Mouse (Mus musculus) forebrain, embryonic 10.5 days (tissue): ENCODE measurements around the gene Hmcn1. TPM values are rescaled to one million over a fixed set of nuclear protein-coding genes. Genes with fewer than 3 reads are reported as not detected.

Experiments
- DNase-seq: peaks from one replicate; pipeline ENCODE4 v3.0.0-alpha.2; 2017; ENCODE audit warnings: low spot score; ENCODE audit errors: extremely low spot score
- H3K27ac ChIP-seq: fragments of 300-500 bp; sonication (generic); 2 replicates; pipeline ENCODE4 v1.5.1; 2016; ENCODE audit warnings: mild to moderate bottlenecking
- H3K27me3 ChIP-seq: fragments of 300-500 bp; sonication (generic); 2 replicates; pipeline ENCODE4 v1.6.1; 2016; ENCODE audit warnings: mild to moderate bottlenecking; ENCODE audit not compliant: poor library complexity, severe bottlenecking
- H3K36me3 ChIP-seq: fragments of 300-500 bp; sonication (generic); replicated peaks from 2 replicates; pipeline ENCODE4 v1.6.1; 2016; ENCODE audit warnings: mild to moderate bottlenecking, moderate library complexity
- H3K4me1 ChIP-seq: fragments of 300-500 bp; sonication (generic); 2 replicates; pipeline ENCODE4 v1.6.1; 2016
- H3K4me3 ChIP-seq: fragments of 300-500 bp; sonication (generic); 2 replicates; pipeline ENCODE4 v1.5.1; 2016; ENCODE audit warnings: mild to moderate bottlenecking, moderate library complexity
- H3K9me3 ChIP-seq: fragments of 300-500 bp; sonication (generic); 2 replicates; pipeline ENCODE4 v1.6.1; 2016; ENCODE audit warnings: mild to moderate bottlenecking, moderate library complexity
- WGBS: fragments of 180-500 bp; shearing (Covaris S2); methylation state at CpG from one replicate; pipeline ENCODE4 v1.1.7; 2016; 5-methylcytosine and 5-hydroxymethylcytosine counted together
- polyA plus RNA-seq: library from polyadenylated mRNA; unstranded; fragments of >200 nt; fragmentation: Nextera tagmentation; extraction: Ambion mirVana; gene quantifications from 2 replicates; pipeline ENCODE4 v1.2.1, GENCODE M21; 2016

Hmcn1 gene
- polyA plus RNA-seq, 1 experiment from 2014 or later: 9.1 TPM

DNA sequence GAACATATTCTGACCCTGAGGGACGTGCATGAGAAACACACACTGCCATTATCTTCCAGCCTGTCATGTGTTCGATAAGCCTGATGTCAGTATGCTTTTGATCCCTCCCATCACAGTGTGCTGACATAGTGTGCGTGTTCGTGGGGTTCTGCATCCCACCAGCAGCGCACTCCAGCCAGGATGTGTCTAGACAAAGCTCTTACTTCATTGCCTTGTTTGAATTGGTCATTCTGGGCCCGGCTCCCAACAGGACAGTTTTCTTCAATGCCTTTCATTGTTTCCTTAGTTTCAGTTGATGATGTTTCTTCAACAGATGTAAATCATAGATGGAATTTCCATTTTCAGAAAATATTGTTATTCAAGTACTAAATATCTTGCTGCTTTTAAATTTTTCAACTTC is 206.5 kb downstream of the Hmcn1 start:
- no peak overlapping the region for H3K27ac ChIP-seq
- H3K27me3 ChIP-seq: no peaks in the 10 kb centered on the region
- WGBS: 79% methylated on average over 6 of the region's 6 CpGs
- no peaks in the 10 kb centered on the region; the same call in 1 of the 2 replicates for H3K36me3 ChIP-seq
- no peak overlapping the region for H3K4me3 ChIP-seq
- no peaks in the 10 kb centered on the region for H3K4me1 ChIP-seq
- H3K9me3 ChIP-seq: no peaks in the 10 kb centered on the region
- DNase-seq: no peak

GRCm38 (mm10) chr1:150783070-150783842 is 210.0 kb downstream of the Hmcn1 start:
- DNase-seq: no peak
- WGBS: 89% methylated on average over 15 of the region's 15 CpGs
- no peak overlapping the region for H3K4me3 ChIP-seq
- no peak overlapping the region for H3K27ac ChIP-seq
- no peaks in the 10 kb centered on the region for H3K27me3 ChIP-seq
- no peaks in the 10 kb centered on the region for H3K4me1 ChIP-seq
- no peaks in the 10 kb centered on the region for H3K9me3 ChIP-seq
- H3K36me3 ChIP-seq: no peaks in the 10 kb centered on the region; the same call in 1 of the 2 replicates

GRCm38 (mm10) chr1:150779902-150780301 is 213.3 kb downstream of the Hmcn1 start:
- Histone ChIP-seq H3K4me3 (no peak overlapping the region), H3K27me3 (no peaks in the 10 kb centered on the region), H3K36me3 (no peaks in the 10 kb centered on the region; the same call in 1 of the 2 replicates), H3K27ac (no peak overlapping the region), H3K4me1 (peaks cover 8% of the 10 kb centered on the region; the same call in 1 of the 2 replicates), H3K9me3 (no peaks in the 10 kb centered on the region)
- 51% methylated on average over 2 of the region's 2 CpGs for WGBS
- no peak for DNase-seq

DNA sequence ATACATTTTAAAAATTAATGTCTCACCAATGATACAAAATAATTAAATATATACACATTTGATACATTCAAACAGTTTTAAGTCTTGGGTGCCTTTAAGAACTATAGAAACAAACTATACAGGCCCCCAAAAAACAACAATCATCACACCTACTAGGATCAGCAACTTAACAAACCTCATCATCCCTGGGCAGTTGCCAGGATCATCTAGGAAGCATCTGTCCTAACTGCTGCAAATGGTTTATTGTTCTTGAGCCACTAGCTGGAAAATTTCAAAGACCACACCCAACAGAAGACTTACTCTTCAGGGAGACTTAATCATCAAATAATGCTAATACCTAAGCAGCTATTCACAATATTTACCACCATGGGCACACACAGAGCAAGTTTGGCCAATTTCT is 216.5 kb downstream of the Hmcn1 start:
- Histone ChIP-seq H3K36me3 (no peaks in the 10 kb centered on the region), H3K27ac (no peak overlapping the region), H3K4me1 (peaks cover 11% of the 10 kb centered on the region; the same call in 1 of the 2 replicates), H3K9me3 (no peaks in the 10 kb centered on the region), H3K4me3 (no peak overlapping the region), H3K27me3 (no peaks in the 10 kb centered on the region)
- DNase-seq: no peak

DNA sequence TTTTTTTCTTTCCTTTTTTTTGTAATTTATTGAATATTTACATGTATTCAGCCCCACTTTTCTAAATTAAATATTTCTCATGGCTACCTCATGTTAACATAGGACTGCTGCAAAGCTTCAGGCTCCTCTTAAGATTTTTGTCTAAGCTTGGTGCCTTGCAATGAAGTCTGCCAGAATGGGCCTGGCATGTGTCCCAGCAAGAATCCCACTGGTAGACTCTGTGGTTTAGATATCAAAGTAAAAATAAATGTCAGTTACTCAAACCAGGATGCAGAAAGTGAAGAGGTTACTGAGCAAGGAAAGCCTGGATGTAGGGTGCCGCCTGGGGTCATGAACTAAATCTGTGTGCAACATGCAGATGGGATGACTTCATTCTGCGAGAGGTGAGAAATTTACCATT is 217.5 kb downstream of the Hmcn1 start:
- DNase-seq: no peak
- Histone ChIP-seq H3K4me1 (peaks cover 20% of the 10 kb centered on the region), H3K36me3 (no peaks in the 10 kb centered on the region), H3K4me3 (no peak overlapping the region), H3K9me3 (no peaks in the 10 kb centered on the region), H3K27ac (no peak overlapping the region), H3K27me3 (no peaks in the 10 kb centered on the region)
- 88% methylated on average over 2 of the region's 2 CpGs for WGBS

- WGBS: 91% methylated on average over 3 of the region's 3 CpGs
- Histone ChIP-seq H3K27ac (no peak overlapping the region), H3K4me3 (no peak overlapping the region), H3K27me3 (no peaks in the 10 kb centered on the region), H3K36me3 (no peaks in the 10 kb centered on the region), H3K9me3 (no peaks in the 10 kb centered on the region), H3K4me1 (peaks cover 22% of the 10 kb centered on the region)
- no peak for DNase-seq
Observed at GRCm38 (mm10) chr1:150772958-150773357, 220.3 kb downstream of the Hmcn1 start.

- DNase-seq: no peak
- H3K27me3 ChIP-seq: no peaks in the 10 kb centered on the region
- WGBS: 38% methylated on average over 7 of the region's 7 CpGs
- H3K4me3 ChIP-seq: no peak overlapping the region
- peaks cover 20% of the 10 kb centered on the region for H3K4me1 ChIP-seq
- no peaks in the 10 kb centered on the region for H3K9me3 ChIP-seq
- no peaks in the 10 kb centered on the region for H3K36me3 ChIP-seq
- H3K27ac ChIP-seq: peak overlapping the region; percentile 66
Observed at GRCm38 (mm10) chr1:150770948-150771521, 222.2 kb downstream of the Hmcn1 start.

DNA sequence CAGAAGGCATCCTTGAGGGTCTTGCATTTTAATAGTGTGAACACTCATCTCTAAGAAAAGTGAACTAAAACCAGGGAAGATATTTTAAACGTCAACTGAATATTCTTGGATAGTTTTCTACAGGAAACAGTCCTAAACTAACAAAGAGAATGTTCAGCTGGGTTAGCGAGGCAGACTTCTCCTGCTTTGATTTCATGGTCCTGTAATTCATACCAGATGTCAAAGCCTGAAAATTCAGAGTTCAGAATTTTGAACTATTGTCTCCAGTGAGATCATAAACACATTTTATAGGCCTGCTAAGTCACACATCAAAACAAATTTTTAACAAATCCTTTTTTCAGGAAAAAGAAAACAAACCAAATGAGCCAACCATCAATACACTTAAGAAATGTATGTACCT is 223.4 kb downstream of the Hmcn1 start:
- 55% methylated on average over 2 of the region's 2 CpGs for WGBS
- Histone ChIP-seq H3K27me3 (no peaks in the 10 kb centered on the region), H3K4me3 (no peak overlapping the region), H3K36me3 (no peaks in the 10 kb centered on the region), H3K27ac (peak overlapping the region; percentile 40; the same call in 1 of the 2 replicates), H3K4me1 (peaks cover 13% of the 10 kb centered on the region), H3K9me3 (no peaks in the 10 kb centered on the region)
- DNase-seq: no peak

- H3K36me3 ChIP-seq: no peaks in the 10 kb centered on the region
- no peak overlapping the region for H3K4me3 ChIP-seq
- DNase-seq: no peak
- H3K4me1 ChIP-seq: no peaks in the 10 kb centered on the region
- no peak overlapping the region for H3K27ac ChIP-seq
- no peaks in the 10 kb centered on the region for H3K9me3 ChIP-seq
- H3K27me3 ChIP-seq: no peaks in the 10 kb centered on the region
- 79% methylated on average over 4 of the region's 4 CpGs for WGBS
Observed at GRCm38 (mm10) chr1:150761678-150762077, 231.6 kb downstream of the Hmcn1 start.

DNA sequence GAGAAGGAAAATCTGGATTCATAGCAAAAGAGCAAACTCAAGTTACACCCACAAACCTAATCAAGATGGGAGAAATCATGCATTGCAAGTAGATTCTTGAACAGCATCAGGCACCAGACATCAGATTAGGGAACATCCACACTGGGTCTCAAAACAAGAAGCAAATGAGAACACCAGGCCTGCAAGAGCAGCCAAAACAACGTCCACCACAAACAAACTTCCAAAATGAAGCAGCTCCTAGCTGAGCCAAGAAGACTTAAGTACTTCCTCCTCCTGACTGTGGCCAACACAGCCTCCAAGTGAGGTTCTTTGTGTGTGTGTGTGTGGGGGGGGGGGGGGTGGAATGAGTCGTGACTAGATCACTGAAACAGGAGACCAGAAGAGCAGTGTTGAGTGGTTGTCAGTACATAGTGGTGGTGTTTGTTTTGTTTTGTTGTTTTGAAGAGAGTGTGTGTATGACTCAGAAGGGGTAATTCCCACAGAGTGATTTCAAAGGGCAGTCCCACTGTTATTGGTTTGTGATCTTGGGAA is 232.4 kb downstream of the Hmcn1 start:
- no peaks in the 10 kb centered on the region for H3K36me3 ChIP-seq
- no peak overlapping the region for H3K27ac ChIP-seq
- WGBS: 51% methylated on average over 2 of the region's 2 CpGs
- H3K4me1 ChIP-seq: no peaks in the 10 kb centered on the region
- H3K27me3 ChIP-seq: no peaks in the 10 kb centered on the region
- no peaks in the 10 kb centered on the region for H3K9me3 ChIP-seq
- no peak for DNase-seq
- no peak overlapping the region for H3K4me3 ChIP-seq

DNA sequence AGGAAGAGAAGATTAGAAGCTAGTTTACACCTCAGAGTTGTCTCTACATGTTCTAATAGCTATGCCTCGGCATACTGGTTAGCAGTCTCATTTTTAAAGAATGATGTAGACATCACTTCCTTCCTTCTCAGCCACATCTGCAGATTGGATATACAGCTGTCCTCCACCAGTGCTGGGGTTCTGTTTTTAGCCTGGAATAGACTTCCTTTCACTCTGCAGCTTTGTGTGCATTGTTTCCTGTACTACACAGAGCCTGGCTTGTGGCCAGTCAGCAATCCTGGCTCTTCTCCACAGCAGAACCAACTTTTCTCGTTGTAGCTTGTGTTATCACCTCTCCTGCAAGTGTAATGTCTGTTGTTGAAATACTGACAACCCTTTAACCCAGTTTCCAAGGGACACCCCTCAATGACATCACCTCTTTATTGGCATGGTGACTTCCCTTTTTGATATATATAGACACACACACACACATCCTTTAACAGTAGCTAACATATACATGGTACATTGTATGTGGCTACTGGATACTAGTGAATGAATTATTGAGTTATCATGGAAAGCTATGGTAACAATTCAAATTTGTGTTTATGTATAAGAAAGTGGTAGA is 233.7 kb downstream of the Hmcn1 start:
- Histone ChIP-seq H3K9me3 (no peaks in the 10 kb centered on the region), H3K4me3 (no peak overlapping the region), H3K4me1 (no peaks in the 10 kb centered on the region), H3K36me3 (no peaks in the 10 kb centered on the region), H3K27me3 (no peaks in the 10 kb centered on the region), H3K27ac (no peak overlapping the region)
- WGBS: 80% methylated on average over 2 of the region's 2 CpGs
- DNase-seq: no peak

GRCm38 (mm10) chr1:150753920-150754319 is 239.3 kb downstream of the Hmcn1 start:
- H3K4me3 ChIP-seq: no peak overlapping the region
- H3K27ac ChIP-seq: no peak overlapping the region
- no peaks in the 10 kb centered on the region for H3K27me3 ChIP-seq
- H3K9me3 ChIP-seq: no peaks in the 10 kb centered on the region
- DNase-seq: no peak
- WGBS: 97% methylated on average over 5 of the region's 5 CpGs
- H3K4me1 ChIP-seq: no peaks in the 10 kb centered on the region
- no peaks in the 10 kb centered on the region for H3K36me3 ChIP-seq

DNA sequence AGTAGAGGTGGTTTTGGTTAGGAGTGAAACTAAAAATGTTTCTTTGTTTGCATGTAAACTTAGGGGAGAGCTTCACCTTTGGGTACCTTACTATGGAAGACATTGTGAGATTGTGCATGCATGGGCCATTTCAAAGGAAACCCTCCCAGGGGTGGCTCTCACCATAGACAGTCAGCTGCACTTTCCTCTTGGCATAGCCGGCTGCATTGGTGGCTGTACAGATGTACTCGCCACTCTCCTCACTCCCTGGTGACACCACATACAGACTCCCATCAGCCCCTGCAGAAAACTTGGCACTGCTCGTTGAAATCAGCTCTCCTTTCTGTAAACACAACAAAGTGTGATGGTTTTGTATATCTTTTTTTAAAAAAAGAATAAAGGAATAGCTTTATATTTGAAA is 244.5 kb downstream of the Hmcn1 start:
- no peaks in the 10 kb centered on the region for H3K27me3 ChIP-seq
- no peak for DNase-seq
- no peak overlapping the region for H3K27ac ChIP-seq
- H3K36me3 ChIP-seq: no peaks in the 10 kb centered on the region
- H3K9me3 ChIP-seq: no peaks in the 10 kb centered on the region
- H3K4me1 ChIP-seq: no peaks in the 10 kb centered on the region
- H3K4me3 ChIP-seq: no peak overlapping the region
- WGBS: 91% methylated on average over 3 of the region's 3 CpGs
